Mouse (Mus musculus) heart, embryonic 12.5 days (tissue): ENCODE data around the gene Setd5. TPM values are rescaled to one million over a fixed set of nuclear protein-coding genes. Genes with fewer than 3 reads are reported as not detected.

Experiments used
- ATAC-seq: fragments of 200-750 bp; cut with Nextera tagmentation; 2 replicates; pipeline ENCODE4 v1.8.0; 2017; ENCODE audit warnings: moderate TSS enrichment, moderate library complexity; ENCODE audit not compliant: insufficient number of reproducible peaks, low FRiP score
- H3K27ac ChIP-seq: fragments of 300-500 bp; sonication (generic); 2 replicates; pipeline ENCODE4 v1.5.1; 2016; ENCODE audit warnings: mild to moderate bottlenecking, moderate library complexity; ENCODE audit not compliant: poor library complexity, severe bottlenecking
- H3K27me3 ChIP-seq: fragments of 300-500 bp; sonication (generic); replicated peaks from 2 replicates; pipeline ENCODE4 v1.6.1; 2016; ENCODE audit warnings: mild to moderate bottlenecking, moderate library complexity
- H3K36me3 ChIP-seq: fragments of 300-500 bp; sonication (generic); 2 replicates; pipeline ENCODE4 v1.6.1; 2016; ENCODE audit warnings: mild to moderate bottlenecking, moderate library complexity
- H3K4me1 ChIP-seq: fragments of 300-500 bp; sonication (generic); replicated peaks from 2 replicates; pipeline ENCODE4 v1.6.1; 2016; ENCODE audit warnings: mild to moderate bottlenecking
- H3K4me2 ChIP-seq: fragments of 300-500 bp; sonication (generic); 2 replicates; pipeline ENCODE4 v1.6.1; 2016; ENCODE audit warnings: mild to moderate bottlenecking, moderate library complexity
- H3K4me3 ChIP-seq: fragments of 300-500 bp; sonication (generic); 2 replicates; pipeline ENCODE4 v1.5.1; 2016; ENCODE audit warnings: mild to moderate bottlenecking
- H3K9ac ChIP-seq: fragments of 300-500 bp; sonication (generic); 2 replicates; pipeline ENCODE4 v1.6.1; 2016; ENCODE audit warnings: mild to moderate bottlenecking, moderate library complexity
- H3K9me3 ChIP-seq: fragments of 300-500 bp; sonication (generic); replicated peaks from 2 replicates; pipeline ENCODE4 v1.6.1; 2016; ENCODE audit warnings: mild to moderate bottlenecking, moderate library complexity
- WGBS: fragments of 180-500 bp; shearing (Covaris S2); methylation state at CpG from one replicate; pipeline ENCODE4 v1.1.7; 2016; 5-methylcytosine and 5-hydroxymethylcytosine counted together
- polyA plus RNA-seq: library from polyadenylated mRNA; unstranded; fragments of >200 nt; fragmentation: Nextera tagmentation; extraction: Ambion mirVana; gene quantifications from 2 replicates; pipeline ENCODE4 v1.2.1, GENCODE M21; 2016

Gene Setd5
- polyA plus RNA-seq, 1 experiment from 2014 or later: 61.0 TPM

- Histone ChIP-seq H3K4me3 (no peak overlapping the region), H3K27me3 (0 out of 2 replicates have a peak, but pooled peaks cover 3% of the 10 kb centered on the region), H3K4me2 (no peak overlapping the region), H3K9me3 (no peaks in the 10 kb centered on the region), H3K4me1 (peaks cover 25% of the 10 kb centered on the region), H3K27ac (no peak overlapping the region), H3K9ac (no peak overlapping the region), H3K36me3 (no peaks in the 10 kb centered on the region)
- no peak for ATAC-seq
- 67% methylated on average over 3 of the region's 3 CpGs for WGBS
Observed at GRCm38 (mm10) chr6:113169852-113170251, 92.7 kb downstream of the Setd5 start.

- Histone ChIP-seq H3K4me1 (peaks cover 25% of the 10 kb centered on the region), H3K27me3 (0 out of 2 replicates have a peak, but pooled peaks cover 3% of the 10 kb centered on the region), H3K9ac (no peak overlapping the region), H3K4me2 (no peak overlapping the region), H3K27ac (no peak overlapping the region), H3K9me3 (no peaks in the 10 kb centered on the region), H3K36me3 (no peaks in the 10 kb centered on the region), H3K4me3 (no peak overlapping the region)
- 85% methylated on average over 8 of the region's 8 CpGs for WGBS
- no peak for ATAC-seq
Observed at GRCm38 (mm10) chr6:113170651-113171050, 93.5 kb downstream of the Setd5 start.

- H3K9ac ChIP-seq: no peak overlapping the region
- ATAC-seq: no peak
- H3K4me1 ChIP-seq: peaks cover 16% of the 10 kb centered on the region
- no peaks in the 10 kb centered on the region for H3K36me3 ChIP-seq
- no peak overlapping the region for H3K27ac ChIP-seq
- H3K27me3 ChIP-seq: 0 out of 2 replicates have a peak, but pooled peaks cover 3% of the 10 kb centered on the region
- no peak overlapping the region for H3K4me2 ChIP-seq
- H3K9me3 ChIP-seq: no peaks in the 10 kb centered on the region
- H3K4me3 ChIP-seq: no peak overlapping the region
Observed at GRCm38 (mm10) chr6:113172011-113172410, 94.8 kb downstream of the Setd5 start.

GRCm38 (mm10) chr6:113172568-113172967 lies 95.4 kb downstream of the Setd5 start:
- 50% methylated on average over 1 of the region's 1 CpGs for WGBS

GRCm38 (mm10) chr6:113175469-113175868 lies 98.3 kb downstream of the Setd5 start:
- Histone ChIP-seq H3K4me3 (no peak overlapping the region), H3K27ac (no peak overlapping the region), H3K4me1 (0 out of 2 replicates have a peak, but pooled peaks cover 4% of the 10 kb centered on the region), H3K9me3 (no peaks in the 10 kb centered on the region), H3K36me3 (no peaks in the 10 kb centered on the region), H3K9ac (no peak overlapping the region), H3K4me2 (no peak overlapping the region), H3K27me3 (peaks cover 19% of the 10 kb centered on the region)
- no peak for ATAC-seq
- 85% methylated on average over 3 of the region's 3 CpGs for WGBS

More at GRCm38 (mm10) chr6:113172568-113172967, 95.4 kb downstream of the Setd5 start:
- no peak overlapping the region for H3K9ac ChIP-seq
- no peaks in the 10 kb centered on the region for H3K36me3 ChIP-seq
- H3K27me3 ChIP-seq: 0 out of 2 replicates have a peak, but pooled peaks cover 3% of the 10 kb centered on the region
- no peak overlapping the region for H3K4me3 ChIP-seq
- no peak overlapping the region for H3K27ac ChIP-seq
- no peaks in the 10 kb centered on the region for H3K9me3 ChIP-seq
- no peak overlapping the region for H3K4me2 ChIP-seq
- peaks cover 11% of the 10 kb centered on the region for H3K4me1 ChIP-seq
- no peak for ATAC-seq

GRCm38 (mm10) chr6:113176613-113177012 lies 99.4 kb downstream of the Setd5 start:
- WGBS: 78% methylated on average over 8 of the region's 8 CpGs
- Histone ChIP-seq H3K9me3 (no peaks in the 10 kb centered on the region), H3K36me3 (no peaks in the 10 kb centered on the region), H3K4me3 (no peak overlapping the region), H3K4me1 (no peaks in the 10 kb centered on the region), H3K27ac (no peak overlapping the region), H3K4me2 (no peak overlapping the region), H3K9ac (no peak overlapping the region), H3K27me3 (peaks cover 19% of the 10 kb centered on the region)
- no peak for ATAC-seq

GRCm38 (mm10) chr6:113178286-113179194 lies 101.4 kb downstream of the Setd5 start:
- peaks cover 19% of the 10 kb centered on the region for H3K27me3 ChIP-seq

GRCm38 (mm10) chr6:113179195-113179733 lies 102.1 kb downstream of the Setd5 start:
- Histone ChIP-seq H3K36me3 (no peaks in the 10 kb centered on the region), H3K27me3 (peaks cover 19% of the 10 kb centered on the region), H3K4me3 (no peak overlapping the region), H3K4me1 (no peaks in the 10 kb centered on the region), H3K27ac (no peak overlapping the region), H3K9me3 (no peaks in the 10 kb centered on the region), H3K9ac (no peak overlapping the region), H3K4me2 (no peak overlapping the region)
- 39% methylated on average over 4 of the region's 4 CpGs for WGBS
- no peak for ATAC-seq

More at GRCm38 (mm10) chr6:113178286-113179194, 101.4 kb downstream of the Setd5 start:
- H3K4me2 ChIP-seq: no peak overlapping the region
- H3K27ac ChIP-seq: no peak overlapping the region
- no peaks in the 10 kb centered on the region for H3K36me3 ChIP-seq
- no peak overlapping the region for H3K9ac ChIP-seq
- WGBS: 23% methylated on average over 14 of the region's 14 CpGs
- H3K4me3 ChIP-seq: no peak overlapping the region
- H3K9me3 ChIP-seq: no peaks in the 10 kb centered on the region
- no peak for ATAC-seq
- H3K4me1 ChIP-seq: no peaks in the 10 kb centered on the region

- Histone ChIP-seq H3K9me3 (no peaks in the 10 kb centered on the region), H3K4me3 (no peak overlapping the region), H3K4me1 (no peaks in the 10 kb centered on the region), H3K27ac (no peak overlapping the region), H3K27me3 (peaks cover 9% of the 10 kb centered on the region; the same call in 1 of the 2 replicates), H3K4me2 (no peak overlapping the region), H3K9ac (no peak overlapping the region), H3K36me3 (no peaks in the 10 kb centered on the region)
- 54% methylated on average over 9 of the region's 9 CpGs for WGBS
- ATAC-seq: no peak
Observed at GRCm38 (mm10) chr6:113184163-113184562, 107.0 kb downstream of the Setd5 start.

GRCm38 (mm10) chr6:113184866-113185525 lies 107.8 kb downstream of the Setd5 start:
- 71% methylated on average over 21 of the region's 21 CpGs for WGBS
- Histone ChIP-seq H3K4me1 (no peaks in the 10 kb centered on the region), H3K4me3 (no peak overlapping the region), H3K27me3 (peaks cover under 1% of the 10 kb centered on the region; the same call in 1 of the 2 replicates), H3K9ac (no peak overlapping the region), H3K4me2 (no peak overlapping the region), H3K27ac (no peak overlapping the region), H3K9me3 (no peaks in the 10 kb centered on the region), H3K36me3 (no peaks in the 10 kb centered on the region)
- no peak for ATAC-seq
